Mouse (Mus musculus): ENCODE results near the gene Lrrc27.

GRCm38 (mm10) chr7:139217046-139217445 is 4.3 kb downstream of the Lrrc27 start:
- TF ChIP-seq EP300 (IDR thresholded peaks at IDR 0.05; ENCODE audit: insufficient read depth, low read depth, low read length) (no peak), CTCF (IDR thresholded peaks at IDR 0.05; ENCODE audit: low read depth, low read length) (no peak), POLR2A (IDR thresholded peaks at IDR 0.05; ENCODE audit: insufficient read depth, low read length) (no peak)
